Mouse (Mus musculus) c-Kit-positive CD71-negative TER-119-negative erythroid progenitor cells, embryonic 14.5 days (primary cell): ENCODE measurements around the gene Fam135a.

Experiments used
- DNase-seq: peaks from one replicate; pipeline ENCODE4 v3.0.0-alpha.2; 2013; ENCODE audit warnings: low read depth

The Fam135a gene

GRCm38 (mm10) chr1:24099926-24100869, at the start of gene Fam135a:
TSS of gene Fam135a (minus strand) at chr1:24100341.
- peak; percentile 59 for DNase-seq

- no peak for DNase-seq
These were observed 43.4 kb upstream of the Fam135a start for GRCm38 (mm10) chr1:24143504-24143903.

GRCm38 (mm10) chr1:24140555-24140954, 40.4 kb upstream of the Fam135a start:
- no peak for DNase-seq

GRCm38 (mm10) chr1:24137133-24137532, 37.0 kb upstream of the Fam135a start:
- peak; percentile 34 for DNase-seq

GRCm38 (mm10) chr1:24134792-24135191, 34.7 kb upstream of the Fam135a start:
- peak; percentile 9 for DNase-seq

GRCm38 (mm10) chr1:24133853-24134252, 33.7 kb upstream of the Fam135a start:
- DNase-seq = no peak

GRCm38 (mm10) chr1:24127866-24128265, 27.7 kb upstream of the Fam135a start:
- DNase-seq = no peak

GRCm38 (mm10) chr1:24124610-24125009, 24.5 kb upstream of the Fam135a start:
- DNase-seq = no peak

- no peak for DNase-seq
These were observed 22.4 kb upstream of the Fam135a start for GRCm38 (mm10) chr1:24122582-24122981.

- no peak for DNase-seq
These were observed 8.0 kb upstream of the Fam135a start for GRCm38 (mm10) chr1:24107971-24108773.

GRCm38 (mm10) chr1:24107378-24107777, 7.2 kb upstream of the Fam135a start:
- no peak for DNase-seq

- DNase-seq = no peak
These were observed 2.5 kb upstream of the Fam135a start for GRCm38 (mm10) chr1:24102579-24103149.

GRCm38 (mm10) chr1:24100870-24101358, 773 bp upstream of the Fam135a start:
- DNase-seq = no peak

- DNase-seq = no peak
These were observed 608 bp downstream of the Fam135a start for GRCm38 (mm10) chr1:24099541-24099925.

- no peak for DNase-seq
These were observed 2.6 kb downstream of the Fam135a start for GRCm38 (mm10) chr1:24097541-24097940.

GRCm38 (mm10) chr1:24092414-24092813, 7.7 kb downstream of the Fam135a start:
- DNase-seq = no peak

- no peak for DNase-seq
These were observed 9.5 kb downstream of the Fam135a start for GRCm38 (mm10) chr1:24090603-24091002.

GRCm38 (mm10) chr1:24090094-24090493, 10.0 kb downstream of the Fam135a start:
- DNase-seq = no peak

- DNase-seq = no peak
These were observed 14.0 kb downstream of the Fam135a start for GRCm38 (mm10) chr1:24086176-24086575.

- DNase-seq = no peak
These were observed 25.7 kb downstream of the Fam135a start for GRCm38 (mm10) chr1:24074396-24074795.

GRCm38 (mm10) chr1:24073386-24074248, 26.5 kb downstream of the Fam135a start:
- no peak for DNase-seq
